Mouse (Mus musculus): ENCODE measurements around the gene BC030499. TPM values are rescaled to one million over a fixed set of nuclear protein-coding genes. Genes with fewer than 3 reads are reported as not detected.

The BC030499 gene
- total and polyA plus RNA-seq, 3 experiments = 0.73 to 1.1 TPM; not detected in 1

- TF ChIP-seq ELF1 (IDR thresholded peaks at IDR 0.05; ENCODE audit: low read depth, low read length) (peak; percentile 80), TCF12 (IDR thresholded peaks at IDR 0.05; ENCODE audit: low read depth, low read length) (peak; percentile 32; the same call in 1 of the 2 replicates)
Measured at GRCm38 (mm10) chr11:78245627-78246317, 44.9 kb upstream of the BC030499 start, which contains the start of the genes Sdf2 and Supt6 (continued).

DNA sequence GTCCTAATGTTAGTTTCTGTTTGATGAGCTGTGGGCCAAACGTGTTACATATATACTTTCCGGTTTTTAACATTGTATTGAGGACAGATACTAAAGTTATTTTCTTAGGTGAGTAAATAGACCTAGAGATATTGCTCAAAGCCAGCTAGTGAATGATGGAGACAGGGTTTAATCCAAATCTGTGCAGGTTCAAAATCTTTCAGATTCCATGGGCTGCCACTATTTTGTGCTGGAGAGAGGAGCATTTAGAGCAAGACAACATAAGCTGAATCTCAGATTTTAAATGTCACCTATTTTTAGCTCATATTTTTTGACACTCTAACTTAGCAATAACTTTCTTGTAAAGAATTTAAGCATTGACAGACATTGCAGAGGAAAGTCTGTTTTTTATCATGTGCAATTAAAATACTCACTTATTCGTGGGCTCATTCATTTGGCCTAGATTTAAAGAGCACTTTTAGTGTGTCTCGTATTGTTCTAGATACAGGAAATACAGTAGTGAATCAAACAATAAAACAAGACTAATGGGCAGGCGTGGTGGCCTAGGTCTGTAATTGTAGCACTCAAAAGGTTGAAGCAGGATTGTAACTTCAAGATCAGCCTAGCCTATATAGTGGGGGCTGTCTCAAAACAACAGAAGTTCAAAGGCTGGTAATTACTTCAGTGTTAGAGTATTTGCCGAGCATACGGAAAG, 44.2 kb upstream of the BC030499 start:
- no peaks in the 10 kb centered on the region for H3K27me3 ChIP-seq (ENCODE audit: control insufficient read depth in 1 of 2, insufficient read depth in 2 of 2, low read length in 2 of 2)

GRCm38 (mm10) chr11:78247012-78247348, 43.7 kb upstream of the BC030499 start:
- H3K4me1 ChIP-seq (ENCODE audit: control insufficient read depth in 1 of 2, insufficient read depth in 2 of 2, low read length in 2 of 2) = peaks cover 14 to 18% of the 10 kb centered on the region in 2 experiments
- no peak for DNase-seq (ENCODE audit: low read depth, low spot score)
- 0 out of 2 replicates have a peak overlapping the region, but pooled peaks have one; percentile 5 for H3K9ac ChIP-seq (ENCODE audit: control insufficient read depth, low read depth, low read length, poor library complexity, severe bottlenecking)
- H3K4me3 ChIP-seq (ENCODE audit: control insufficient read depth in 1 of 2, insufficient read depth in 1 of 2, low read depth in 2 of 2, low read length in 2 of 2) = no peak overlapping the region; a peak in 1 of 4 replicates
- peaks cover 63% of the 10 kb centered on the region for H3K79me2 ChIP-seq (ENCODE audit: control insufficient read depth, insufficient read depth, low read length, poor library complexity)
- H3K9me3 ChIP-seq (replicated peaks; ENCODE audit: insufficient read depth, low read length) = no peaks in the 10 kb centered on the region
- peaks cover 9 to 34% of the 10 kb centered on the region in 2 experiments for H3K36me3 ChIP-seq (ENCODE audit: control insufficient read depth in 1 of 2, insufficient read depth in 2 of 2, low read length in 2 of 2)
- no peaks in the 10 kb centered on the region for H3K27me3 ChIP-seq (ENCODE audit: control insufficient read depth in 1 of 2, insufficient read depth in 2 of 2, low read length in 2 of 2)
- no peak overlapping the region for H3K27ac ChIP-seq (ENCODE audit: control insufficient read depth, low read depth, low read length)
- TF ChIP-seq NRF1 (IDR thresholded peaks at IDR 0.05; ENCODE audit: insufficient read depth, low read depth, low read length, poor library complexity, severe bottlenecking) (no peak), TAL1 (IDR thresholded peaks at IDR 0.05; ENCODE audit: low read length) (no peak), POLR2A (IDR thresholded peaks at IDR 0.05; ENCODE audit: control insufficient read depth in 1 of 2, insufficient read depth in 1 of 2, low read depth in 1 of 2, low read length in 2 of 2, poor library complexity in 1 of 2) (no peak), RAD21 (IDR thresholded peaks at IDR 0.05; ENCODE audit: low read depth, low read length) (no peak), ZKSCAN1 (IDR thresholded peaks at IDR 0.05; ENCODE audit: low read depth, low read length) (no peak), EP300 (IDR thresholded peaks at IDR 0.05; ENCODE audit: low read depth in 1 of 2, low read length in 2 of 2) (no peak), CTCF (IDR thresholded peaks at IDR 0.05 in 2 of 3, conservative IDR thresholded peaks at IDR 0.05 in 1 of 3; ENCODE audit: control insufficient read depth in 1 of 3, insufficient read depth in 1 of 3, low read depth in 2 of 3, low read length in 3 of 3, poor library complexity in 1 of 3, severe bottlenecking in 1 of 3) (no peak), E2F4 (IDR thresholded peaks at IDR 0.05; ENCODE audit: borderline replicate concordance, low read depth, low read length) (no peak), MAFK (IDR thresholded peaks at IDR 0.05; ENCODE audit: borderline replicate concordance, low read depth, low read length) (no peak), POLR2AphosphoS2 (IDR thresholded peaks at IDR 0.05; ENCODE audit: low read length) (no peak), GABPA (IDR thresholded peaks at IDR 0.05; ENCODE audit: low read depth, low read length) (no peak), MAZ (IDR thresholded peaks at IDR 0.05; ENCODE audit: low read depth, low read length) (no peak), CHD2 (IDR thresholded peaks at IDR 0.05; ENCODE audit: low read length) (no peak), SMC3 (IDR thresholded peaks at IDR 0.05; ENCODE audit: low read depth, low read length) (no peak), USF1 (IDR thresholded peaks at IDR 0.05; ENCODE audit: low read depth, low read length) (no peak), ZMIZ1 (IDR thresholded peaks at IDR 0.05; ENCODE audit: low read depth, low read length) (no peak), RCOR1 (IDR thresholded peaks at IDR 0.05; ENCODE audit: low read depth, low read length) (no peak), ZC3H11A (IDR thresholded peaks at IDR 0.05; ENCODE audit: low read depth, low read length) (no peak), KAT2A (conservative IDR thresholded peaks at IDR 0.05; ENCODE audit: low read depth, low read length) (no peak)

More for the DNA sequence above, 44.2 kb upstream of the BC030499 start:
- Histone ChIP-seq H3K36me3 (ENCODE audit: control insufficient read depth in 1 of 2, insufficient read depth in 2 of 2, low read length in 2 of 2) (peaks cover 5 to 34% of the 10 kb centered on the region in 2 experiments), H3K9ac (ENCODE audit: control insufficient read depth, low read depth, low read length, poor library complexity, severe bottlenecking) (peak overlapping the region; percentile 75), H3K4me1 (ENCODE audit: control insufficient read depth in 1 of 2, insufficient read depth in 2 of 2, low read length in 2 of 2) (peaks cover 14 to 18% of the 10 kb centered on the region in 2 experiments), H3K27ac (ENCODE audit: control insufficient read depth, low read depth, low read length) (no peak overlapping the region), H3K9me3 (replicated peaks; ENCODE audit: insufficient read depth, low read length) (no peaks in the 10 kb centered on the region), H3K79me2 (ENCODE audit: control insufficient read depth, insufficient read depth, low read length, poor library complexity) (peaks cover 68% of the 10 kb centered on the region), H3K4me3 (ENCODE audit: control insufficient read depth in 1 of 2, insufficient read depth in 1 of 2, low read depth in 2 of 2, low read length in 2 of 2) (peak overlapping the region; percentile 83 to 90)
- TF ChIP-seq E2F4 (IDR thresholded peaks at IDR 0.05; ENCODE audit: borderline replicate concordance, low read depth, low read length) = no peak
- TF ChIP-seq TAL1 (IDR thresholded peaks at IDR 0.05; ENCODE audit: low read length) = no peak
- TF ChIP-seq MEF2A (IDR thresholded peaks at IDR 0.05; ENCODE audit: extremely low read depth, insufficient replicate concordance, low read depth, low read length, poor library complexity, severe bottlenecking) = no peak
- TF ChIP-seq MYB (IDR thresholded peaks at IDR 0.05; ENCODE audit: low read depth, low read length) = no peak
- TF ChIP-seq SMC3 (IDR thresholded peaks at IDR 0.05; ENCODE audit: low read depth, low read length) = no peak
- TF ChIP-seq USF2 (IDR thresholded peaks at IDR 0.05; ENCODE audit: borderline replicate concordance in 1 of 2, insufficient read depth in 1 of 2, low read depth in 1 of 2, low read length in 2 of 2) = no peak
- TF ChIP-seq POLR2AphosphoS2 (IDR thresholded peaks at IDR 0.05; ENCODE audit: low read length) = no peak
- TF ChIP-seq RCOR1 (IDR thresholded peaks at IDR 0.05; ENCODE audit: low read depth, low read length) = no peak
- no peak for TF ChIP-seq ELF1 (IDR thresholded peaks at IDR 0.05; ENCODE audit: low read depth, low read length)
- no peak for TF ChIP-seq RAD21 (IDR thresholded peaks at IDR 0.05; ENCODE audit: low read depth, low read length)
- TF ChIP-seq SIN3A (IDR thresholded peaks at IDR 0.05; ENCODE audit: low read length) = no peak
- TF ChIP-seq NRF1 (IDR thresholded peaks at IDR 0.05; ENCODE audit: insufficient read depth, low read depth, low read length, poor library complexity, severe bottlenecking) = no peak
- TF ChIP-seq ETS1 (IDR thresholded peaks at IDR 0.05; ENCODE audit: low read depth, low read length) = no peak
- no peak for TF ChIP-seq TCF12 (IDR thresholded peaks at IDR 0.05; ENCODE audit: low read depth, low read length)
- no peak for TF ChIP-seq JUND (IDR thresholded peaks at IDR 0.05; ENCODE audit: low read depth, low read length)
- no peak for TF ChIP-seq KAT2A (conservative IDR thresholded peaks at IDR 0.05; ENCODE audit: low read depth, low read length)
- TF ChIP-seq ZMIZ1 (IDR thresholded peaks at IDR 0.05; ENCODE audit: low read depth, low read length) = no peak
- no peak for TF ChIP-seq NELFE (IDR thresholded peaks at IDR 0.05; ENCODE audit: low read depth, low read length)
- no peak for TF ChIP-seq MAX (IDR thresholded peaks at IDR 0.05; ENCODE audit: low read length)
- no peak for TF ChIP-seq EP300 (IDR thresholded peaks at IDR 0.05; ENCODE audit: low read depth in 1 of 2, low read length in 2 of 2)
- DNase-seq (ENCODE audit: low read depth, low spot score) = no peak
